Mouse (Mus musculus) forebrain, embryonic 16.5 days (tissue): ENCODE data around the gene Il11. TPM values are rescaled to one million over a fixed set of nuclear protein-coding genes. Genes with fewer than 3 reads are reported as not detected.
A peak's percentile ranks its signal among the peaks of the same experiment; 100 is the strongest.

Source experiments
- ATAC-seq: fragments of 200-750 bp; cut with Nextera tagmentation; 2 replicates; pipeline ENCODE4 v1.8.0; 2017; ENCODE audit warnings: mild to moderate bottlenecking, moderate library complexity
- H3K27ac ChIP-seq: fragments of 300-500 bp; sonication (generic); 2 replicates; pipeline ENCODE4 v1.5.1; 2014; ENCODE audit warnings: low read length, control low read depth
- H3K27me3 ChIP-seq: fragments of 300-500 bp; sonication (generic); replicated peaks from 2 replicates; pipeline ENCODE4 v1.6.1; 2014; ENCODE audit warnings: low read length; ENCODE audit not compliant: control insufficient read depth, insufficient read depth
- H3K36me3 ChIP-seq: fragments of 300-500 bp; sonication (generic); 2 replicates; pipeline ENCODE4 v1.6.1; 2014; ENCODE audit not compliant: control insufficient read depth, insufficient read depth
- H3K4me1 ChIP-seq: fragments of 300-500 bp; sonication (generic); replicated peaks from 2 replicates; pipeline ENCODE4 v1.6.1; 2014; ENCODE audit warnings: low read length; ENCODE audit not compliant: control insufficient read depth, insufficient read depth
- H3K4me2 ChIP-seq: fragments of 300-500 bp; sonication (generic); 2 replicates; pipeline ENCODE4 v1.6.1; 2014; ENCODE audit warnings: mild to moderate bottlenecking, low read length, control low read depth
- H3K4me3 ChIP-seq: fragments of 300-500 bp; sonication (generic); replicated peaks from 2 replicates; pipeline ENCODE4 v1.5.1; 2014; ENCODE audit warnings: mild to moderate bottlenecking, low read length, control low read depth
- H3K9ac ChIP-seq: fragments of 300-500 bp; sonication (generic); replicated peaks from 2 replicates; pipeline ENCODE4 v1.6.1; 2014; ENCODE audit warnings: low read depth, low read length, control low read depth
- H3K9me3 ChIP-seq: fragments of 300-500 bp; sonication (generic); 2 replicates; pipeline ENCODE4 v1.6.1; 2016; ENCODE audit warnings: low read length; ENCODE audit not compliant: control insufficient read depth
- WGBS: fragments of 180-500 bp; shearing (Covaris S2); extraction: QIAGEN DNeasy Blood & Tissue Kit; methylation state at CpG from one replicate; pipeline ENCODE4 v1.1.7; 2014; 5-methylcytosine and 5-hydroxymethylcytosine counted together
- polyA plus RNA-seq: library from polyadenylated mRNA; unstranded; fragments of >200 nt; fragmentation: Nextera tagmentation; extraction: Ambion mirVana; gene quantifications from 2 replicates; pipeline ENCODE4 v1.2.1, GENCODE M21; 2015

Gene Il11
- polyA plus RNA-seq, 1 experiment from 2014 or later, result 1.1 TPM

- Histone ChIP-seq H3K27ac (peak within 1 kb of the TSS; percentile 35; the same call in 1 of the 2 replicates), H3K4me3 (peak within 1 kb of the TSS; percentile 61), H3K4me1 (peaks cover 26% of the 10 kb centered on the region), H3K36me3 (peaks cover 2% of the 10 kb centered on the region; the same call in 1 of the 2 replicates), H3K27me3 (peaks cover 9% of the 10 kb centered on the region), H3K4me2 (peak within 1 kb of the TSS; percentile 92), H3K9ac (peak within 1 kb of the TSS; percentile 66), H3K9me3 (no peaks in the 10 kb centered on the region)
- WGBS, result 8% methylated on average over 40 of the region's 40 CpGs
- no peak for ATAC-seq
These were observed 6.8 kb upstream of the Il11 start, which contains the start of gene Tmem238 for GRCm38 (mm10) chr7:4789436-4789935. Gene Tmem238 (minus strand): TSS chr7:4789656.

DNA sequence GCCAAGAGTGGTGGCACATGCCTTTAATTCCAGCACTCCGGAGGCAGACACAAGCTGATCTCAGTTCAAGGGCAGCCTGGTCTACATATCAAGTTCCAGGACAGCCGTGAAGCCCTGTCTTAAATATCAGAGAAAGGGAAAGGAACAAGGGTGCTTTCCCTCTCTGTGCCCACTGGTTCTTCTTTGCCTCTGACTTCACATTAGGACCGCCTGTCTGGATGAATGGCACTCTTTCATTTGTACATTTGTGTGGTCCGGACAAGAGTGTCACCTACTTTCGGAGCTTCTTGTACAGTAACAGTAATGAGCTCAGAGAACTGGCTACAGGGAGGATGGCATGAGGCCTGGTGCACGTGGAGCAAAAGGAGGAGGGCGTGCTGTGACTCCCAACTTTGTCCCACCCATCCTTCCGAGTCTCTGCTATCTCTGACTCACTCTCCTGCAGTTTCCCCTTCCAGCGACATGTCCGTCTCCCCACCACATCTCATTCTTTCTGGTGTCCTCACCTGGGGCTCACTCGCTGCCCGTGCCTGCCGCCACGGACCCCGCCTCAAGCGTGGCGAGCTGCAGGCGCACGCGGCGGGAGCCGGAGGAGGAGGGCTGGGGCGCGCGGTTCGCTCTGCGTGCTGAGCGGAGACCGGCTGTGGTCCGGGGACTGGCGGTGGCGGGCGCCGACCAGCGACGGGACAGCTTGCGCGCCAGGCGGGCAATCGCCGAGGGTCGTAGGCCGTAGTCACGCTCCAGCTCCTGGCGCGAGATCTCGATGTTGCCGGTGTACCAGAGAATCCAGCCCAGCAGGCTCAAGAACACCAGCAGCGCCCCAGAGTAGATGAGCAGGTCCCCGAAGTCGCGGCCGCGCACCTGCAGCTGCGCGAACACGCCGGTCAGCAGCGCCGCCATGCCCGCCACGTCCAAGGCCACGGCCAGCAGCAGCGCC, 6.1 kb upstream of the Il11 start:
- peaks cover 19% of the 10 kb centered on the region for H3K4me1 ChIP-seq
- H3K27ac ChIP-seq, result peak overlapping the region; percentile 35; the same call in 1 of the 2 replicates

DNA sequence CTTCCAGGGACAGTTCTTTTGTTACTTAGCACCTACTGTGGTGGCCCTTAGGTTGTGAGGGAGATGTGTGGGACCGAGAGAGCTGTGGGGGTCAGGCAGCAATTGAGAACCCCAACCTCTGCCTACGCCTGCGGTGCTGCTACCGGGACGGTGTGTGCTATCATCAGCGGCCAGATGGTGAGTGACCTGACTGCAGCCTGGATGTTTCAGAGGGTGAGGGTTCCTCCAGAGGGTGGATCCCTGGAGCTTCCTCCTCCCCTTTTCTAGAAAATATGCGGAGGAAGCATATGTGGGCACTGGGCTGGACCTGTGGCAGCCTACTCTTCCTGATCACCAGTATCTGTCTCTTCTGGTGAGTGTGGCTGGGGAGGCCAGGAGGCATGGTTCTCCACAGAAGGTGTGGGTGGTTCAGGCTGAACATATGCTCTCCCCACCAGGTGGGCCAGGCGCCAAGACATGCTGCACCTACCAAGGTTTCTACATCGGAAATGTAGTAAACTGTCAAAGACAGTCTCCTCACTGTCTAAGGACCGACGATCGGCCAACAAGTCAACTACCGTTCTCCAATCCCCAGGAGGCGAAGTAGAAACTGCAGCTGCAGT, 1.1 kb upstream of the Il11 start:
- Histone ChIP-seq H3K9ac (no peak overlapping the region), H3K9me3 (no peaks in the 10 kb centered on the region), H3K27me3 (peaks cover 9% of the 10 kb centered on the region), H3K4me3 (no peak overlapping the region), H3K27ac (no peak overlapping the region), H3K4me2 (no peak overlapping the region), H3K4me1 (peaks cover 6% of the 10 kb centered on the region; the same call in 1 of the 2 replicates), H3K36me3 (no peaks in the 10 kb centered on the region)
- WGBS, result 84% methylated on average over 14 of the region's 14 CpGs
- no peak for ATAC-seq

More for the DNA sequence above, 6.1 kb upstream of the Il11 start:
- no peaks in the 10 kb centered on the region for H3K36me3 ChIP-seq
- peak; percentile 18 for ATAC-seq
- no peaks in the 10 kb centered on the region for H3K9me3 ChIP-seq
- H3K9ac ChIP-seq, result peak overlapping the region; percentile 66
- peaks cover 9% of the 10 kb centered on the region for H3K27me3 ChIP-seq
- 2% methylated on average over 63 of the region's 64 CpGs for WGBS
- peak overlapping the region; percentile 61 for H3K4me3 ChIP-seq
- H3K4me2 ChIP-seq, result peak overlapping the region; percentile 92

- 63% methylated on average over 3 of the region's 3 CpGs for WGBS
- H3K36me3 ChIP-seq, result no peaks in the 10 kb centered on the region
- H3K27ac ChIP-seq, result no peak overlapping the region
- H3K4me2 ChIP-seq, result no peak overlapping the region
- ATAC-seq, result no peak
- no peak overlapping the region for H3K4me3 ChIP-seq
- peaks cover 23% of the 10 kb centered on the region for H3K27me3 ChIP-seq
- no peaks in the 10 kb centered on the region for H3K9me3 ChIP-seq
- H3K9ac ChIP-seq, result no peak overlapping the region
- H3K4me1 ChIP-seq, result peaks cover 4% of the 10 kb centered on the region
These were observed 529 bp downstream of the Il11 start for GRCm38 (mm10) chr7:4782130-4782529.

DNA sequence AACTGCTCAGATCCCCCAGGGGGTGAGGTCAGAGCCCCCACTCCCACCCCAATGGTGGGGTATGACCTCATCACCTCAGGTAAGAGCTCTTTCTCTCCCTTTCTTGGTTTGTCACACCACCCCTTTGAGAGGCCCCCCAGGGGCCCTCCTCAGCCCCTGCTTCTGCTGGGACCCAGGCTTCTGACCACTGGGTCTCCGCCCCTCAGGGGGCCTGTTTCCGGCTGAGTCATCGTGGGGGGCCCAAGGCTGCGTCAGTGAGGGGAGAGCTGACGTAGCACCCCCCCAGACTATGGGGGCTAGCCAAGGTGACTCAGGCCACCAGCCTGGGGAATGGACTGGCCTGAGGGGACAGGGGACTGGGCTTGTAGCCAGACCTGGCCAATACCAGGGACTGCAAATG, 2.7 kb downstream of the Il11 start:
- Histone ChIP-seq H3K9ac (no peak overlapping the region), H3K27me3 (peaks cover 45% of the 10 kb centered on the region), H3K4me1 (peaks cover 6% of the 10 kb centered on the region), H3K27ac (no peak overlapping the region), H3K4me3 (no peak overlapping the region), H3K36me3 (no peaks in the 10 kb centered on the region), H3K4me2 (no peak overlapping the region), H3K9me3 (no peaks in the 10 kb centered on the region)
- WGBS, result 32% methylated on average over 5 of the region's 5 CpGs
- ATAC-seq, result no peak

DNA sequence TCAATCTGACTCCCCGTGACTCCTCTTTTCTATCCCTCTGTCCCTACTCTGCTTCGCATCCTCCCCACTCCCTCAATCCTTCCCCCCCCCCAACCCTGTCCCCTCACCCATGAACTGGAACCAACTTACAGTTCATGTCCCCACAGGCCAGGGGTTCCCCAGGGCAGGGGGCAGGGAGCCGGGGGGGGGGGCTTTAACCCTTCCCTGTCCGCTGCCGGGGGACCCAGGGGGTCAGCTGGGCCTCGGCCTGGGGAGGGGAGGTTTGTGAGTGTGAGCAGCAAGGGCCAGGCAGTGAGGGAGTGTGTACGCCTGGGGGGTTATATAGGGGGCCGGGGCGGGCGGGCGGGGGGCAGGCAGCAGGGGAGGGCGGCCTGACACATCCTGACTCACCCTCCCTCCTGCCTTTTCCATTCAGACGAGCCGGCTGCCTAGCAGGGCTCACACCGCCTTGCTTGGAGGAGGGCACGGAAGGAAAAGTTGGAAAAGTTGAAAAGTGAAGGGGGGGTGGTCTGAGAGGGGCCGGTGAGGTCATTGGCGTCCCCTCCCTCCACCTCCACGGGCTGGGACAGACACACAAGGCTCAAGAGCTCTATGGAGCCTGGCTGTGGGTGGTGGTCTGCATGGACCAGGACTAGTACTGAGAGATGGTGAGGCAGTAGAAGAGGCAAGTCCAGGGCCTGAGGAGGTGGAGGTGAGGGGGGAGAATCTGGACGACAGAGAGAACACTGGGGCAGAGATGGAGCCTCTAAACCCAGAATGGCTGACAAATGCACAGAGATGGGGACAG, 4.6 kb downstream of the Il11 start:
- no peak overlapping the region for H3K27ac ChIP-seq
- H3K36me3 ChIP-seq, result no peaks in the 10 kb centered on the region
- H3K4me1 ChIP-seq, result peaks cover 6% of the 10 kb centered on the region
- no peaks in the 10 kb centered on the region for H3K9me3 ChIP-seq
- H3K27me3 ChIP-seq, result peaks cover 46% of the 10 kb centered on the region
- H3K4me2 ChIP-seq, result no peak overlapping the region
- ATAC-seq, result no peak
- WGBS, result 3% methylated on average over 16 of the region's 20 CpGs
- no peak overlapping the region for H3K9ac ChIP-seq
- H3K4me3 ChIP-seq, result no peak overlapping the region

DNA sequence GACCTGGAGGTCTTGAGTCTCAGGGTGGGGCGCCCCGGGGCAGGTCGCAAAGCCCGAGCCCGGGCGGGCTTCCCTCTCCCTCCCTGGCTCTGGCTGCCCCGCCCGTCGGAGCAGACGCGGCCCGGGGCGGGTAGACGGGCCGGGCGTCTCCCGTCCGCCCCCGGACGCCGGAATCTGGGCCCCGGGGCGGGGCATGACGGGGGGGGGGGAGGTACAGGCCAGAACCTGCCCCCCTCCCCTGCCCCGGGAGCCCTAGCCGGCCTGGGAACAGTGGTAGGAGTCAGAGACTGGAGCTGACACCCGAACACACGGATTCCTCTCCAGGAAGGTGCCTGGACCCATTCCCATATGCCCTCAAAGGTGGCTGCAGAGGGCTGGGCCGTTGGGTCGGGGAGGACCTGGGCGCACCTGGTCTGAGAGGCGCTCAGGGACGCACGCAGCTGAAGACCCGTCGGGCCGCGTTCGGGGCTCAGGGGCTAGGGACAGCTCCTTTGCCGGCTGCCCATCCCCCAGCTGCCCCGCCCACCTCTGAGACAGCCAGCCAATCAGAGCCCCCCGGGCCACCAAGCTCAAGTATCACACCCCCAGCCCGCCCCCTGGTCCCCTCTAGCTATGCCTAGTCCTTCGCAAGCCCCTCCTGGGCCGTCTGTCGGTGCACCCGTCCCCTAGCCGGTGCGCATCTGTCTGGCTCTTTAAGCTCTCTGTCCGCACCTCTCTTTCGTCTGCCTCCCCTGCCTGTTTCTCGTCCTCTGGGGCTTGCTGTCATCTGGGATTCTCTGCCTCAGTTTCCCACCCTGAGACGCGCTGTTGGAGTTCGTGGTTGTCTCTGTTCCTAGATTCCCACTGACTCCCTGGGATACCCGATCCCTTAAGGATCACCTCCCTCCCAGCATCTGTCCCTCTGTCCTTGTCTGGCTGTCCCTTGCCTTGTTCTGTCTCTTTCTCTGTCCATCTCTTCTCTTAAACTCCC, 5.5 kb downstream of the Il11 start:
- ATAC-seq, result peak; percentile 84
- Histone ChIP-seq H3K9me3 (no peaks in the 10 kb centered on the region), H3K4me2 (peak overlapping the region; percentile 53), H3K9ac (peak overlapping the region; percentile 41), H3K27ac (no peak overlapping the region), H3K4me1 (peaks cover 6% of the 10 kb centered on the region), H3K27me3 (peaks cover 46% of the 10 kb centered on the region), H3K36me3 (no peaks in the 10 kb centered on the region), H3K4me3 (peak overlapping the region; percentile 47)
- under 1% methylated on average over 37 of the region's 56 CpGs for WGBS

DNA sequence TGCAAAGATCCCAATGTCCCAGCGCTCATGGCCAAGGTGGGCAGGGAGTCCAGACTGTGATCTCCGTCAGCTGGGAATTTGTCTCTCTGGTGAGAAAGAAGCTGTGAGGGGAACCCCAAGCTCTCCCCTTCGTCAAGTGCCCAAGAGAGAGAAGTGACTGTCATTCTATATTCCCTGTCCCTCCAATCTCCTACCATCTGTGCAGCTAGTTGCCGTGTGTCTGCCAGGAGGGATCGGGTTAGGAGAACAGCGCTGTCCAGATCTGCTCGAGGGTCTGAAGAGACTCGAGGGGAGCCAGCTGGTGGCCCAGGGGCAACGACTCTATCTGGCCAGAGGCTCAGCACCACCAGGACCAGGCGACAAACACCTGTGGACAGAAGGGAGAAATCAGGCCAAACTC, 6.5 kb downstream of the Il11 start:
- peaks cover 46% of the 10 kb centered on the region for H3K27me3 ChIP-seq
- no peak for ATAC-seq
- H3K4me1 ChIP-seq, result peaks cover 6% of the 10 kb centered on the region
- no peak overlapping the region for H3K4me3 ChIP-seq
- H3K36me3 ChIP-seq, result no peaks in the 10 kb centered on the region
- WGBS, result 54% methylated on average over 10 of the region's 10 CpGs
- H3K9ac ChIP-seq, result no peak overlapping the region
- H3K4me2 ChIP-seq, result no peak overlapping the region
- H3K27ac ChIP-seq, result no peak overlapping the region
- H3K9me3 ChIP-seq, result no peaks in the 10 kb centered on the region
